Mouse (Mus musculus): ENCODE data around the gene Cep83. TPM values are rescaled to one million over a fixed set of nuclear protein-coding genes. Genes with fewer than 3 reads are reported as not detected.
"Not testable (repeated sequence)": the region's sequence is repeated elsewhere in the genome, so short reads cannot be mapped to it uniquely, and the experiment has no call there.

The Cep83 gene
- polyA plus RNA-seq, 1 experiment = 24.6 TPM

DNA sequence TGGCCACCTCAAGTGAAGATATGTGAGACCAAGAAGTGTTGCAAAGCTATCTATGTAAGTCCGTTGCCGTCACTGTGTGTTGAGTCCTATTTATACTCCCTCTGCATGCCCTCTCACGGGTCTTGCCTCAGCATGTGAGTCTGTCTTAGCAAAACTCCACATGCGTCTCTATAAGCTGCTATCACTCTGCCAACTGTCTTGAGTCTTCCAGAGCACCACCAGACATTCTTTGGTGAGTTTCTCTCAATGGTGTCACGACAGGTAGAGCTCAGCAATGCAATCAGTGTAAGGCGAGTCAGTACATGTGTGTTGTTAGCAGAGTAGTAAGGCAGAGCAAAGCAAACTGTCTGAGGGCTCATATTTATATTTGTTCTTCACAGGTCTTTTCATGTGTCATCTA is 31.8 kb downstream of the Cep83 start:
- H3K4me1 ChIP-seq (ENCODE audit: control insufficient read depth, insufficient read depth, low read length) = 0 out of 2 replicates have a peak, but pooled peaks cover 3% of the 10 kb centered on the region
- H3K36me3 ChIP-seq (ENCODE audit: control insufficient read depth, insufficient read depth, low read length) = no peaks in the 10 kb centered on the region
- TF ChIP-seq CTCF (IDR thresholded peaks at IDR 0.05; ENCODE audit: control insufficient read depth, insufficient read depth, insufficient replicate concordance, low read depth, low read length) = no peak
- no peak for TF ChIP-seq POLR2A (IDR thresholded peaks at IDR 0.05; ENCODE audit: control insufficient read depth, low read depth, low read length)
- H3K4me3 ChIP-seq (ENCODE audit: control insufficient read depth, low read depth, low read length) = no peak overlapping the region
- H3K27ac ChIP-seq (ENCODE audit: control insufficient read depth, insufficient read depth, low read depth, low read length) = no peak overlapping the region
- no peaks in the 10 kb centered on the region for H3K27me3 ChIP-seq (ENCODE audit: control insufficient read depth, insufficient read depth, low read length)

GRCm38 (mm10) chr10:94728053-94728452 is 39.6 kb downstream of the Cep83 start:
- H3K27ac ChIP-seq (ENCODE audit: control insufficient read depth, insufficient read depth, low read depth, low read length); H3K27me3 ChIP-seq (ENCODE audit: control insufficient read depth, insufficient read depth, low read length); H3K36me3 ChIP-seq (ENCODE audit: control insufficient read depth, insufficient read depth, low read length); H3K4me3 ChIP-seq (ENCODE audit: control insufficient read depth, low read depth, low read length); H3K4me1 ChIP-seq (ENCODE audit: control insufficient read depth, insufficient read depth, low read length): not testable (repeated sequence)

- Histone ChIP-seq H3K27ac (ENCODE audit: control insufficient read depth, insufficient read depth, low read depth, low read length) (no peak overlapping the region), H3K4me3 (ENCODE audit: control insufficient read depth, low read depth, low read length) (no peak overlapping the region), H3K4me1 (ENCODE audit: control insufficient read depth, insufficient read depth, low read length) (no peaks in the 10 kb centered on the region), H3K36me3 (ENCODE audit: control insufficient read depth, insufficient read depth, low read length) (no peaks in the 10 kb centered on the region; the same call in 1 of the 2 replicates), H3K27me3 (ENCODE audit: control insufficient read depth, insufficient read depth, low read length) (no peaks in the 10 kb centered on the region)
- TF ChIP-seq POLR2A (IDR thresholded peaks at IDR 0.05; ENCODE audit: control insufficient read depth, low read depth, low read length) (no peak), CTCF (IDR thresholded peaks at IDR 0.05; ENCODE audit: control insufficient read depth, insufficient read depth, insufficient replicate concordance, low read depth, low read length) (no peak)
Observed at GRCm38 (mm10) chr10:94730445-94730844, 42.0 kb downstream of the Cep83 start.

DNA sequence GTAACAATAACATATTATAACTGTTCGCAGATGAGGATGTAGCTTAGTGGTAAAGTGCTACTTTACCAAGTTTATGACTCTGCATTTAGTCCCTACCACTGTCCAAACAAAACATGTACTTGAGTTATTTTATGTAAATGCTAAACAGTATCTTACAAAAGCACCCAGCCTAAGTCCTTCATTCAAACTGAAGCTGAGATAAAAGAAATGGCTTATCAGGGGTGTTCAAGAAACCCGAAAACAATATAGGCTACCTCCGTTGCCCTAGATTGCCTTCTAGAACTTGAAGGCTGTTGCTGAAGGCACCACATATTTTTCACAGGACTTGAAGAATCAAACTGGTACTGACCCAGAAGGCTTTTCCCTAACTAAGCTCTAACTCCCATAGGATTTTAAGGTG is 46.4 kb downstream of the Cep83 start:
- no peaks in the 10 kb centered on the region for H3K4me1 ChIP-seq (ENCODE audit: control insufficient read depth, insufficient read depth, low read length)
- H3K27me3 ChIP-seq (ENCODE audit: control insufficient read depth, insufficient read depth, low read length) = no peaks in the 10 kb centered on the region
- no peak overlapping the region for H3K4me3 ChIP-seq (ENCODE audit: control insufficient read depth, low read depth, low read length)
- TF ChIP-seq CTCF (IDR thresholded peaks at IDR 0.05; ENCODE audit: control insufficient read depth, insufficient read depth, insufficient replicate concordance, low read depth, low read length) (no peak), POLR2A (IDR thresholded peaks at IDR 0.05; ENCODE audit: control insufficient read depth, low read depth, low read length) (no peak)
- H3K27ac ChIP-seq (ENCODE audit: control insufficient read depth, insufficient read depth, low read depth, low read length) = no peak overlapping the region
- H3K36me3 ChIP-seq (ENCODE audit: control insufficient read depth, insufficient read depth, low read length) = no peaks in the 10 kb centered on the region

DNA sequence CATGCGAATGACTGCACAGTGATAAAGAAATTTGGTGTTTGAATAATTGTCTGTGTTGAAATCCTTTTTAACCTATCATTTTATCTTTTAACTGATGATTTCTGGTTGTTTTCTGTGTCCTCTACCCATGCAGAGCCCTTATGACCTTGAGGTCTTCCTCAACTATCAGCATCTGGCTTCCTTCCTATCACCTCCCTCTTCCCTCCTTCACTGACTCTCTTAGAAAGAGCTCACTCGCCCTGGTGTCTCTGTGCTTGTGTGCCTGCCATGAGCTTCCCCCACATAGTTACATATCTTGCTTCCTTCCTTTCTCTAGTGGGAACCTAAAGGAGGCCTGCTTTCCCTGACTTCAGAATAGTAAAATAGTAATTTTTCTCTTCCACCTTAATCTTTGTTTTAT is 51.8 kb downstream of the Cep83 start:
- Histone ChIP-seq H3K27ac (ENCODE audit: control insufficient read depth, insufficient read depth, low read depth, low read length) (no peak overlapping the region), H3K27me3 (ENCODE audit: control insufficient read depth, insufficient read depth, low read length) (no peaks in the 10 kb centered on the region), H3K36me3 (ENCODE audit: control insufficient read depth, insufficient read depth, low read length) (no peaks in the 10 kb centered on the region), H3K4me1 (ENCODE audit: control insufficient read depth, insufficient read depth, low read length) (no peaks in the 10 kb centered on the region), H3K4me3 (ENCODE audit: control insufficient read depth, low read depth, low read length) (no peak overlapping the region)
- no peak for TF ChIP-seq CTCF (IDR thresholded peaks at IDR 0.05; ENCODE audit: control insufficient read depth, insufficient read depth, insufficient replicate concordance, low read depth, low read length)
- no peak for TF ChIP-seq POLR2A (IDR thresholded peaks at IDR 0.05; ENCODE audit: control insufficient read depth, low read depth, low read length)

GRCm38 (mm10) chr10:94741459-94741858 is 53.0 kb downstream of the Cep83 start:
- Histone ChIP-seq H3K4me3 (ENCODE audit: control insufficient read depth, low read depth, low read length) (no peak overlapping the region), H3K4me1 (ENCODE audit: control insufficient read depth, insufficient read depth, low read length) (no peaks in the 10 kb centered on the region), H3K27me3 (ENCODE audit: control insufficient read depth, insufficient read depth, low read length) (no peaks in the 10 kb centered on the region), H3K27ac (ENCODE audit: control insufficient read depth, insufficient read depth, low read depth, low read length) (no peak overlapping the region), H3K36me3 (ENCODE audit: control insufficient read depth, insufficient read depth, low read length) (no peaks in the 10 kb centered on the region)
- TF ChIP-seq CTCF (IDR thresholded peaks at IDR 0.05; ENCODE audit: control insufficient read depth, insufficient read depth, insufficient replicate concordance, low read depth, low read length) = no peak
- TF ChIP-seq POLR2A (IDR thresholded peaks at IDR 0.05; ENCODE audit: control insufficient read depth, low read depth, low read length) = no peak

GRCm38 (mm10) chr10:94747011-94747410 is 58.6 kb downstream of the Cep83 start:
- Histone ChIP-seq H3K27me3 (ENCODE audit: control insufficient read depth, insufficient read depth, low read length) (no peaks in the 10 kb centered on the region), H3K4me1 (ENCODE audit: control insufficient read depth, insufficient read depth, low read length) (no peaks in the 10 kb centered on the region), H3K36me3 (ENCODE audit: control insufficient read depth, insufficient read depth, low read length) (no peaks in the 10 kb centered on the region; the same call in 1 of the 2 replicates), H3K27ac (ENCODE audit: control insufficient read depth, insufficient read depth, low read depth, low read length) (no peak overlapping the region), H3K4me3 (ENCODE audit: control insufficient read depth, low read depth, low read length) (no peak overlapping the region)
- no peak for TF ChIP-seq CTCF (IDR thresholded peaks at IDR 0.05; ENCODE audit: control insufficient read depth, insufficient read depth, insufficient replicate concordance, low read depth, low read length)
- no peak for TF ChIP-seq POLR2A (IDR thresholded peaks at IDR 0.05; ENCODE audit: control insufficient read depth, low read depth, low read length)

- H3K27me3 ChIP-seq (ENCODE audit: control insufficient read depth, insufficient read depth, low read length) = no peaks in the 10 kb centered on the region
- H3K4me1 ChIP-seq (ENCODE audit: control insufficient read depth, insufficient read depth, low read length) = no peaks in the 10 kb centered on the region
- no peak overlapping the region for H3K27ac ChIP-seq (ENCODE audit: control insufficient read depth, insufficient read depth, low read depth, low read length)
- no peak overlapping the region for H3K4me3 ChIP-seq (ENCODE audit: control insufficient read depth, low read depth, low read length)
- peaks cover 1% of the 10 kb centered on the region; the same call in 1 of the 2 replicates for H3K36me3 ChIP-seq (ENCODE audit: control insufficient read depth, insufficient read depth, low read length)
- TF ChIP-seq POLR2A (IDR thresholded peaks at IDR 0.05; ENCODE audit: control insufficient read depth, low read depth, low read length) = no peak
- TF ChIP-seq CTCF (IDR thresholded peaks at IDR 0.05; ENCODE audit: control insufficient read depth, insufficient read depth, insufficient replicate concordance, low read depth, low read length) = no peak
Observed at GRCm38 (mm10) chr10:94771496-94771895, 83.0 kb downstream of the Cep83 start.
